Mouse (Mus musculus): Measurements from ENCODE around the gene Svs1.

The Svs1 gene

DNA sequence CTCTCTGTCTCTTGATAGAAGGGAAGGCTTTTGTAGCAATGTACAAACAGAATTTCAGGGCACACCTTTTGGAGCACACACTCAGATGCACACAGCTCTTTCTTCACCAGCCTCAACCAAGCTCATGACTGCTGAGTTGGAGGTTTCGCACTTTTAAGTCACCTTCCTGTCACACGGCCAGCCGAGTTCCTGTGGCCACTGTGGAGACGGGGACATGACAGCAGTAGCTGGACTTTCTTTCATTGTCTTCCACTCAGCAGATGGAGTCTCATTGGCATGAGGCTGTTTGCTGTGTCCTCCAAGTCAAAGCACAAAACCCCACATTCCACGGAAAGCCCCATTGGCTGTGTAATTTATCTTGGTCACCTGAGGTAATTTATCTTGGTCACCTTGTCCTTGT lies 24.5 kb downstream of the Svs1 start:
- no peak for DNase-seq (ENCODE audit: low spot score)

DNA sequence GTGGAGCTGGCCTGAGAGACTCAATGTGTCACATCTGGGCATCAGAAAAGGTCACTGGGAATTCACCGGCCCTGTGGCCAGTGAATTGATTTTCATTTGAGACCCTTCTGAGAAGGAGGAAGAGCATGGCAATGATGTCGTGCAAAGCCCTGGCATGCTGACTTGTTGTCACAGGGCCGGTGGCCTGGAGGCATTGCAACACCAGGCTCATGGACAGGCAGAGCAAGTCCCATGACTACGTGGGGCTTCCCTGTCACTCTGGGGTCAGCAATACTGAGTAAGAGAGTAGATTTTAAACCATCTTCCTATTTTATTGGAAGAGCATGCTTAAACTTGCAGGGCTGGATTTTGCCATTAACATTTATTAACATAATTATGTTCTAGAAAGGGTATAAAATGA lies 26.4 kb downstream of the Svs1 start:
- no peak for DNase-seq (ENCODE audit: low spot score)

DNA sequence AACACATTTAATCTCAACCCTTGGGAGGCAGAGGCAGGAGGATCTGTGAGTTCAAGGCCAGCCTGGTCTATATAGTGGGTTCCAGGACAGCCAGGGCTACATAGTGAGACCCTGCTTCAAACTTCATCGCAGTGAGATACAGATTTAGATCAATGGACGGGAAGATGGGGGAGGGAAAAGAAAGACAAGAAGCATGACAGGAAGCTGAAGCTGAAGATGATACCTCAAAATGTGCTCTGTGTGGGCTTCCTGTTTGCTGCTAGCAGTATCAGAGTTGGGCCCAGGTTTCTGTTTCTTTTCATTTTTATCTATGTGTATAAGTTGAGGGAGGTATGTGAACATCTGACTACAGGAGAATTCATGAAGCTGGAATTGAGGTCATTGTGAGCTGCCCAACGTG lies 26.8 kb downstream of the Svs1 start:
- DNase-seq (ENCODE audit: low spot score) = no peak

DNA sequence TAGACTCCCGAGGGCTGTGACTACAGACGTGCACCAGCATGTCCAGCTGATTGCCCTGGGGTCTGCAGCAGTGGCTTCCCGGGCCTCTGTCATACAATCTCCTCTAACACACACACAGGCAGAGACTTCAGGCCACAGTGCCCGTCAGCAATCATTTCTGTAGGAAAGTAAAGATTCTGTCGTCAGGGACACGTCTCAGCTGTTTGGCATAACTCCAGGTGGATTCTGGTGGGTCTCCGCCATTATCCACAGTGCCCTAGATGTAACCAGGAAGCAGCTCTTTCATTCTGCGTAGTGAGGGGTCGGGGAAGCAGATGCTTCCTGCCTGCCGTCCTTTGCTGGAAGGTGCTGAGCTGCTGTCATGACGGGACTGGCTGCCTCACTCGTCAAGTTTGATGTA lies 30.5 kb downstream of the Svs1 start:
- no peak for DNase-seq (ENCODE audit: low spot score)

DNA sequence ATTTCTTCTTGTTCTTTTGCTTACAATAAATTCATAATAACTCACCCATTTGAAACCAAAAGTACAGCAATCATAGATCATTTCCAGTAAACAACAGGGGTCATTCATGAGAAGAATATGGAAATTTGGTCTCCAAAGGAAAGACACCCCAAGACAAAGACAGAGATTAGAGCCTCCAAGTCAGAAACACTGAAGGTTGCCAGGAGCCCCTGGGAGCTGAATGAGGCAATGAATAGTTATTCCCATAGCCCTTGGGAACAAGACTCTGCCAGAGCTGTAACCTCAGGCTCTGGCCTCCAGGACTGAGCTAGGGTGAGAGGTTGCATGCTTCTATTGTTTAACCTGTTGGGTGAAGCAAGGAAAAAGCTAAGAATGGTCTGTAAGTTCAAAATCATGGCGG lies 32.7 kb downstream of the Svs1 start:
- no peak for DNase-seq (ENCODE audit: low spot score)

DNA sequence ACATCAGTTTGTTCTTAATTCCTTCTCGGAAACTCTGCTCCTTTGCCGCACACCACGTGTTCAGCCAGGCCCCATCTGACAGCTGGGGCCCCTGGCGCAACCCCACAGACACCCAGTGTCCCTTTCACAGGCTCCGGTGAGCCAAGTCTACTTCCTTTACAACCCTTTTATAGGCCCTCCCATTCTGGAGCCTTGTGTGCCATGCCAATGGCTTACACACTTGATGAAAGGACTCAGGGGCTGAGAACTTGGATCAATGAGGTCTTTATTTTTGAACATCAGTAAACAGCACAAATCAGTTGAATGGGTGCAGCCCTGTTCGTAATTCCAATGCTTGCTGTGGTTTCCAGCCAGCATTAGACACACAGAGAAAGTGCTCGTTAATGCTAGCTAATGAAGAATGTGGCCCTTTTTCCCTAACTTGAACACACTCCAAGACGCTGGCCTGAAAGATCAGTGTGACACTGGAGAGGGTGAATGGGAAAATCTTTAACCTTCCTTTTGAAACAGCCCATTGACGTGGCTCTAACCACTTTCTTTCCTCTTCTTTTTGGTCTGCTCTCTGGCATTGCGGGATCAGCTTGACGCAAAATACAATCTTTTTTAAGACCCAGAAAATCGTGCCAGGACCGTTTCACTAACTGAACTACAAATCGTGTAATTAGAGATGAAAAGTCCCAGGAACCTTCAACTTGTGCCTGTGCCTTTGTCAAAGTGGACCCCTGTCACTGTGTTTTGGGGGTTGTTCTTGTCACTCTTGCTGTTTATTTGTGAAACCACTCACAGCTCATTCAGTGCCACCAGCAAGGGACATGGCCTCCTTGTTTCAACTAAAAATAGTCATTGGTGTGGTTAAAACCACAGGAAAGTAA lies 34.7 kb downstream of the Svs1 start:
- DNase-seq (ENCODE audit: low spot score) = no peak

DNA sequence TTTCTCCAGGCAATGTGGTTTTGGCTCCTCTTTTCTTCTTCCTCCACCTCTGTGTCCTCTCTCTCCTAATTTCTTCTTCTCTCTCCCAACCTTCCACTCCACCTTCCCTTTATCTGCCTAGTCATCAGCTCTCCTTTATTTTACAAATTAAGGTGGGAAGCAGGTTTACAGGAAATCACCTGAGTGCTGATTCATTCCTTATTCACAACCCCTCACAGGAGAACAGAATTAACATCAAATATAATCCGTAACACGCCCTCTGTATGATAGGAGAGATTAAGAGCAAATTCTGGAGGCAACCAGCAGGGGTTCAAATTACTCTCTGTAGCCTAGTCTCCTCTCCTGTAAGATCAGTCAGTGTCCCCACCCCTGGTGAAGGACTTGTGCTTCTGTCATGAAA lies 35.7 kb downstream of the Svs1 start:
- no peak for DNase-seq (ENCODE audit: low spot score)

DNA sequence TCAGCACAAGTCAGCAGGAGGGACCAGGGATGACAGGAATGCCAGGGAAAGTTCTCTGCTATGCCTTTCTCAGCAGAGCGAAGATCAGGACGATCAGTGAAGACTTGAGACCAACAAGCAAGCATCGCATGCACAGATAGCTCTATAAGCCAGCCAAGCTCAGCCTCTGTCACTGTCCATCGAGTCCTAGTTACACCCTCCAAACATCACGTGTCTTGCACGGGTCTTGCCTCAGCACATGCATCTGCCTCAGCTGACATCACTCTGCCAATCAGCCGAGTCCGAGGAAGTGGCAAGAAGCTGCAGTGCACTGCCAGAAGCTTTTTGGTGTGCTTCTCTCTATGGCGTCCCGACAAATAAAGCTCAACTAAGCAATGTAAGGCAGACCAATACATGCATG lies 36.7 kb downstream of the Svs1 start:
- no peak for DNase-seq (ENCODE audit: low spot score)

DNA sequence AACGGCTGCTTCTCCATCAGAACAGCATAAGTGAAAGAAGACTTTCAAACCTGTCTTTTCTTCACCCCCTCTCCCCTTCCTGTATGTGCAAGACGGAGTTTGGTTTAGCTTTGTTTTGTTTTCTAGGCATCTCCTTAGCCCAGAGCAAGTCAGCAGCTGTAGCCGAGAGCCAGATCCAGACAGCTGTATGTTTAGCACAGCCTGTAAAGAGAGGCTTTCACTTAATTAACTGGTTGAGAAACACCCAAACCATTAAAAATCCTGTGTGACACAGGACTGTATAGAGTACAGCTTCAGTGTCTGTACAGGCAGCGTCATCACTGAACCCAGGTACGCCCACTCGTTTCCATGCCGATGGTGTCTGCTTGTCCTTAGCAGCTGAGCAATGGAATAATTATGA lies 38.6 kb downstream of the Svs1 start:
- no peak for DNase-seq (ENCODE audit: low spot score)

DNA sequence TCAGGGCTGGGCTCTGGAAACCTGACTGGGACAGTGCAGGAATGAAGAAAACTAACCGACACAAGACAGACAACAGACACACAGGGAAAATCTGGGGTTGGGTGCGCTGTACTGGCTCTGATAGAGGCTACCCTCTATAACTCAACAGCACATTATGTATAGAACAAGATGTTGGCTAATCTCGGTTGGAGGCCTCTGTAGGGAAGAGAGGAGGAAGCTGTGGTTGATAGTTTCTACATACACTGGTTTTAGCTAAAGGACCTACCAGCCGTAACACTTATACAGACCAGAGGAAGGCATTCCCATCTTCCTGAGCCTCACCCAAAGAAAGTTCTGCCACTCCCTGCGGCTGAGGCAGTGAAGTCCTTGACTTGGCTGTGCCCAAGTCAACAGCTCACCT lies 39.8 kb downstream of the Svs1 start:
- no peak for DNase-seq (ENCODE audit: low spot score)

DNA sequence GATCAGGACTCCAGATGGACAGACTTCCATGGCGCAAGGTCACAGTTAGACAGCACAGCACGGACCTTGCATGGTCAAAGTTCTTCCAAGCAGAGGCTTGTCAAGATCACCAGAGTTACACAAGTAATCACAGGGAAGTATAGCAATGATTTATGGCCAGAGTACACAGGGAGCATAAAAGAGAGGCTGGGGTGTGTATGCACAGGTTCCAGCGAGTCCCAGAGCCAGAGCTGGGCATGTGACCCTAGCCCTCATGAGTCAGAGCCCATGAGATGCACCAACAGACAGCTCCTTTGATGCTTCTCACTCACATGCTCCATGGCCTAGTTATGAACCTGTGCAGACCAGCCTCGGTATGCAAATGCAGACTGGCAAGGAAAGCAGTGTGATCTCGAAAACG lies 41.4 kb downstream of the Svs1 start:
- DNase-seq (ENCODE audit: low spot score) = peak; percentile 67

DNA sequence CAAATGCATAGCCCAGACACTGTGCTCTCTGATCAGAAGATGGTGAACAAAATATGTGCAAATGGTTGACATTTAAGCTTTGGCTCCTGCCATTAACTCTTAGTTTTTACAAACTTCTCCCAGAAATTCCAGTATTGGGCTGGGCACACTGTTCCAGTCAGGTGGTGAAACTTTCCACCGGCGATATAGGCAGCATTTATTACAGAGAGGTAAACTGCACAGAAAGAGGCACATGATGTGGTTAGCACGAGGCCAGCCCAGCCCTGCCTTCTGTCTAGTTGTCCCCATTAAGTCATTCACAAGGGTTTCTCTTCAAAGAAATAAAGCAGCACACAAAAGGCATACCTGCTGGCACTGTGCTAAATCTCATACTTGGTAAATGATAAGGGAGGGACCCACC lies 42.0 kb downstream of the Svs1 start:
- no peak for DNase-seq (ENCODE audit: low spot score)

DNA sequence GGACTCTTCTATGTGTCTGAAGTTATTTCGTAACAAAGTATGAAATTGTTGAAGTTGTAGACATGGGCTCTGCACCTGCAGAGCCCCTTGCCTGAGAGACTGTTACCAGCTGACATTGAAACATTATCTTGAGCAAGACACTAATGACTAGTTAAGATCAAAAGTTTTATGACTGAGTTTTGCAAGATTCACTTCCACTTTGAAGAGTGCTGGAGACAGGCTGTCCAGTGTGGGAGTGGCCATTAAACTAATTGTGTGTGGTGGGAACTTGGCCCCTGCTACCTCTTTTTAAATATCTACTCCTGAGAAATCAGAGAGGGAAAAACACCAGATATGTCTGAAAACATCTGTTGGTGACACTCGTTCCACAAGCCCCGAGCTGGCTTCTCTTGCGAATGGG lies 44.6 kb downstream of the Svs1 start:
- no peak for DNase-seq (ENCODE audit: low spot score)

DNA sequence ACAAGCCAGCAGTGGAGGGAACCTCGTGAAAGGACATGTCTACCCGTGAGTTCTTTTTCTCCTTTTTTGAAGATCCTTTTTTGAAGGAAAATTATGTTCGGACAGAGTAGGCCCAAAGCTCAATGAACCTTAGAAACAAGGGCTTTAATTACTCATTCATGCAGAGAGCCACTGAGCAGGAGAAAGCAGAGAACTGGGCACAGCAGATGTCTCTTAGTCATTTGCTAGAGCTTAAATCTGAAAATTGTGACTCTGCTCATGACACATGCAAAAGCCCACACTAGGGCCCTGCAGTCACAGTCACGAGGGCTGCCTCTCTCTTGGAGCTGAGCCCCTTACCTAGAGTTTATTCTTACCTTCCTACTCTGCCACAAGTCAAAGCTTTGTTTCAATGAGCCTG lies 46.1 kb downstream of the Svs1 start:
- DNase-seq (ENCODE audit: low spot score) = no peak

DNA sequence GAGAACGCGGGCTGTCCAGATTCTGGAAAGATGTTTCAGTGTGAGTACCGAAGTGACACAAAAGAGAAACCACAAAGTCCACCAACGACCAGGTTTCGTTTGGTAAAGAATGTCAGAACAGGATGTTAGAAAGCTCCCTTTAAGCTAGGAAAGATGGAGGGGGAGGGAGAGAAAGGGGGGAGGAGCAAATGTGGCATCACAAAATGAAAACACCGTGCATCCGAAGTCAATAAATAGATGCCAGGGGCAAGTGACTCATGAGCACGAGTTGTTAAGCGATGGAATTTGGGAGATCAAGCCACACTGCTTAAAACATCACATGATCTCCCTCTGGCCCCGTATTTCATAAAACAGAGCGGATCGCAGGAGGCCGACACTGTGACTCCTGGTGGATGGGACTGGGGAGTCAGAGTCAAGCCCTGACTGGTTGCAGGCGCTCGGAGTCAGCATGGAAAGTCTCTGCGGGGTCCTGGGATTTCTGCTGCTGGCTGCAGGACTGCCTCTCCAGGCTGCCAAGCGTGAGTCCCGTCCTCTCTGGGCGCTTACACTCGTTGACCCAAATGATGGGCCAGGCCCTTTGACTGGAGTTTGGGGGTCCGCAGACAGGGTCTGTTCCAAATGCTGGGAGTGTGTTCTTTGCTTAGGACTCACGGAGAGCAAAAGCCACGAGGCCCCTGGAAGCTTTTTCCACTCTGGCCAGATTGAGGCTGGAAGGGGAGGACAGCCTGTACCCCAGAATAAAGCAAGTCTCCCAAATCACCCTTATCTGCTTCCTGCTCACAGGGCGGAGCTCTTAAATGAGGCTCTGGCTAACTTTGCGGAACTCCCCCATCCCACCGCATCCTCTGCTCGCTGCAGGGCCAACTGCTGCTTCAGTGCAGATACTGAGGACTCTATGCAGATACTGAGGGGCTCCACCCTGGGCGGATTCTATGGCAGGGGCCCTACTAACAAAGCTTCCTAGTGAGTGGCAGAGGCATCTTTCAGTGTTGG lies 49.9 kb downstream of the Svs1 start, which contains the start of gene Gpnmb:
Gene Gpnmb (plus strand): TSS at position 272 of the 993 bp plus-strand sequence.
- peak; percentile 23 for DNase-seq (ENCODE audit: low spot score)

DNA sequence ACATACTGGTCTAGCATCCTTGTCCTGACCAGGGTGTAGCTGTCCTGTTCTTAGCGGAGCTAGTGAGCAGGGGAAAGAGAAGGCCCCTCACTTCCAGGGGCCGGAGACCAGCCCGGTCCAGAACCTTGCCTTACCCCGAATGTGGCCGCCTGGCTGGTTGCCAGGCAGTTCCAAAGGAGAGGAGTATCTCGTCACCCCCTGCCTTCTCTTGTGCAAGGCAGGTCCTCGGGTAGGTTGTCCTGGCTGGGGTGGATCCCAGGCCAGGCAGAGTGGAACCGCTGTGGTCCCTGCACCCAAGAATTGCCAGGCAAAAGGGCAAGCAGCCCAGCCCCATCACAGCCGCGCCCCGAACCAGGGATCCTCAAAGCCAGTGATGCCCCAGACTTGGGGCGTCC lies 50.6 kb downstream of the Svs1 start:
- no peak for DNase-seq (ENCODE audit: low spot score)

DNA sequence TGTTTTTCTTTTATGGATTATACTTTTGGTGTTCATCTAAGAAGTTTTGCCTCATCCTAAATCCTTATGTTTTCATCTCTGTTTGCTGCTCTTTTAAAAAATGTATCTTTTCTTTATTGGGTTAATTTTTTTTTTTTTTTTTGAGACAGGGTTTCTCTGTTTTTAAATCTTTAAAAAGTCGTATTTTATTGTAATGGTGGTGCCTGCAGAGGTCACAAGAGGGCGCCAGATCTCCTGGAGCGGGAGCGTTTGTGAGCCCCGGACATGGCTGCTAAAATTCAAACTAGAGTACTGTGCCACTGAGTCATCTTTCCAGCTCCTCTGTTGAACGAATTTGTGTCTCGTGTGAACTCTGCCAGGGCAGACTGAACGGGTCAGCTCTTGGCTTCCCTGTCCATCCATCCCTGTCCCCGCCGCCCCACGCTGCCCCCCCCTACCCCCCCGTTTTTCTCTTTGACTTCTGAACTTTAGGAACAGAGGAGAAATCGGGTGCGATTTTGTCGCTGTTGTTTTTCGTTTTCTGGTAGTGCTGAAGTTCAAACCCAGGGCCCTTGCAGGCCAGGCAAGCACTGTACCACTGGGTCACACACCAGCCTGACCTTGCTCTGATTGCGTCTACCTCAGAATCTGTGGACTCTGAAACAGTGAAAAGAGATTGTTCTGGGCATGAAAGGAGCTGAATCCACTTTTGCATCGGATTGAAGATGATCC lies 53.0 kb downstream of the Svs1 start:
- peak; percentile 76 for DNase-seq (ENCODE audit: low spot score)
